Mouse (Mus musculus) activated CD4-positive, CD25-positive, alpha-beta regulatory T cell, adult 4 months (primary cell): Measurements from ENCODE around the gene Nck2. TPM values are rescaled to one million over a fixed set of nuclear protein-coding genes. Genes with fewer than 3 reads are reported as not detected.
A peak's percentile ranks its signal among the peaks of the same experiment; 100 is the strongest.

Experiments used
- ATAC-seq: one replicate; pipeline ENCODE4 v1.8.0; 2017
- polyA plus RNA-seq, 2 experiments: library from polyadenylated mRNA; unstranded; fragments of 100-300 nt; shearing (Covaris generic); gene quantifications; one replicate each; pipeline ENCODE4 v1.2.1; 2017

Nck2 gene
- polyA plus RNA-seq, 2 experiments from 2014 or later: 18.5 to 24.0 TPM

DNA sequence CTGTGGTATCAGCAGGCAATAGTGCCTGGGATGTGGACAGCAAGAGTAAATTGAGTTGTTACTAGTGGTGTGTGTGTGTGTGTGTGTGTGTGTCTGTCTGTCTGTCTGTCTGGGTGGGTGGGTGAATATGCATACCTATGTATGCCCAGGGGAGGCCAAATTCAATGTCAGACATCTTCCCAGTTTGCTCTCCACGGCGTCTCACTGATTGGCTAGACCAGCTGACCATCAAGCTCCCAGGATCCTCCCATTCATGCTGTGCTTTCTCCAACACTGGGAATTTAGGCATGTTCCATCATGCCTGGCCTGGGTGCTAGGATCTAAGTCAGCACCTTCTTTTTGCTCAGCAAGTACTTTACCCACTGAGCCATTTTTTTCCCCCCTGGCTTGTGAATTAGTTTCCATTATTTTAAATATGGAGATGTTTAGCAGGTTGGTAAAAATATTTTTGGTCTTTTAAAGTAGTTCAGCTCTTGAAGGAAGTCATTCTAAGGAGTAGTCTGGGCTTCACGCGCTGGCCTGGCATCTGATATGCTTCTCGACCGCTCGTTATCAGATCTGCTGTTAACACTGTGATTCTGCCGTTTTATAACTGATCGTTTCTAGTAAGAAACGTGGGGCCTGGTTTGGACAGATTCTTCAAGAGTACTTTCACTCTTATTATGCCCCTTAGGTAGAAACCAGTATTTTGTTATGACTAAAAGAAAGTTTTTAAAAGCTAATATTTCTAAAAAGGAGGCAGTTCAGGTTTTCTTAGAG lies 26.2 kb downstream of the Nck2 start:
- no peak for ATAC-seq

DNA sequence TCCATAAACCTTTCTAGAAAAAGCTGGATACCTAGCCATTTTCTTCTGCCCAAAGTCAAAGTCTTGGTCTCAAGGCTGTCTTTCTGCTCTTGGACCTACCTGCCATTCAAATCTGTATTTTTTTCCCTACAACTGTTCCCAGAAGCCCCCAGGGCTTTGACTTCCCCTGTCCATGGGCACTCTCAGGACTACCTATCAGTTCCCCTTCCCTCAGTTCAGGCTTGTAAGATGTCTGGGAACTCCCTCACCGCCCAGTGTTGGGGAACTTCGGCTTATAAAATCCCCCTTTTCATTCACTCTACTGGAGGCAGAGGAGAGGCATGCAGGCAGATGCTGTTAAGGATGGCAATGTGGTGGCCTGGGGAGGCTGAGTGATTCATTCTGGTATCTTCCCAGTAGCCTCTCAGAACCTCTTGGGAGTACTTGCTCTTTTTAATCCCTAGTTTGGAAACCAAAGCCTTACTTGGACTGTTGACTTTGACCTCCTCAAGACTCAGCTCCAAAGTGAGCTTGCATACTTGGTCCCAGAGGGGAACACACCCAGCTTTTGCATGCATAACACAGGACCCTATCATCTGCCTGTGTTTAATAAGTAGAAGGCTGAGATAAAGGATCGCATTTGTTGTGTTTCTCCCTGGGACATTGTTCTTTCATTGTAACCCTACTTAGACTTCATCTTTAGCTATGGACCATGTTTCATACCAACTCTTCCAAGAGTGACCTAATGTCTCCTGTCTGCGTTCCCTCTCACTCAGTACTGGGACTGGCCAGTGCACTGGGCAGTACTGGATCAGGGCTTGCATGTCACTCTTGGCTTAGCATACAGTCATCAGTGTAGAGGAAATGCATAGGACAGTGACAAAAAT lies 27.0 kb downstream of the Nck2 start:
- peak; percentile 29 for ATAC-seq

GRCm38 (mm10) chr1:43472046-43472649 lies 27.8 kb downstream of the Nck2 start:
- no peak for ATAC-seq

- ATAC-seq: peak; percentile 3
Observed at GRCm38 (mm10) chr1:43473734-43474534, 29.6 kb downstream of the Nck2 start.

- ATAC-seq: peak; percentile 43
Observed at GRCm38 (mm10) chr1:43474535-43475409, 30.4 kb downstream of the Nck2 start.

DNA sequence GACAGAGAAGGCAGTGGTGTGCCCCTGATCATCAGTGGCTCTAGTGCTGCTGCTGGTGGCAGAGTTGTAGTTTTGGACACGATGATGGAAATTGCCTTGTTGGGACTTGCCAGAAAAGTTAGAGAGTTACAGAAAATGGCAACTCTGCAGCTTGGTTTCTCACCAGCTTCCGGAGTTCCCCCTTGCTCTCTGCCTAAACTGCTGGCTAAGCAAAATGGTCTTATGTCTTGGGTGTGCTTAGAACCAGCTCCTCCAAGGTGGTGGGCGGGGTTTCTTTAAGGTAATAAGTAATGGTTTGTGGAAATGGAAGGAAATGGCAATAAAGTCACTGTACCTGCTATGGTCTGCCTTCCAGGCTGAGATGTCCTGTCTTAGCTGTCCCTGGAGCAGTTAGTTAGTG lies 33.6 kb downstream of the Nck2 start:
- ATAC-seq: peak; percentile 55

- ATAC-seq: no peak
Observed at GRCm38 (mm10) chr1:43485204-43485603, 40.8 kb downstream of the Nck2 start.

- no peak for ATAC-seq
Observed at GRCm38 (mm10) chr1:43486500-43486899, 42.1 kb downstream of the Nck2 start.

GRCm38 (mm10) chr1:43486956-43487722 lies 42.8 kb downstream of the Nck2 start:
- ATAC-seq: no peak

GRCm38 (mm10) chr1:43489311-43489710 lies 44.9 kb downstream of the Nck2 start:
- ATAC-seq: no peak

DNA sequence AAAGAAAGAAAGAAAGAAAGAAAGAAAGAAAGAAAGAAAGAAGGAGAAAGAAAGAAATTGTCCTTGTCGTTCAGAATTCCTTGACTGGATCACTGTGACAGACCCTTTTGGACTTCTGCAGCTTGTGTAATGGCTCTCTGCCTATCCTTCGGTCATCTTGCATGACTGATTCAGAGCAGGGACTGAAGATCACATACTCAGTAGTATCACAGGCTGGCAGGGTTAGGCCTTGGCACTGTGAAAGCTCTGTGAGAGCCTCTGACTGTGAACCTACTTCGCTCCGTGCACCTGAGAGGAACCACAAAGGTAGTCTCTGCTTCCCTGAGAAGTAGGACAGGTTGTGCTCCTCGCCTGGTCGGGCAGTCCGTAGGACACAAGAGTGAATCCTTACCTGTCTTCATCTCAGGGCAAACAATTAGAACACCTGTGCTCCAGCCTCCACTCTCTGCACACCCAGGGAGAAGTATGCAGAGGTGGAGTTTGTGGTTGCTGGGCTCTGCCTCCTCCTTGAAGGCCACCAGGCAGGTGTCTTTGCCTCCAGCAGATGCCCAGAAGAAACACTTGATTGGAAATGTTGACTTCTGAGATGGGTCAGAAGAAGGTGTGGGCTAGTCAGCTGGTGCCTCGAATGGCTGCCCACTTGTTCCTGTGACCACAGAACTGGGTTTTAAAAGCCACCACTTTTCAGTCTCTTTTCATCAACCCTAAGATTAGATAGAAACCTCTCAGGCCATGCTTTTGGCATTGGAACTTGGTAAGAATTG lies 47.3 kb downstream of the Nck2 start:
- ATAC-seq: no peak

GRCm38 (mm10) chr1:43492803-43493437 lies 48.5 kb downstream of the Nck2 start:
- no peak for ATAC-seq

- no peak for ATAC-seq
Observed at GRCm38 (mm10) chr1:43496051-43496450, 51.7 kb downstream of the Nck2 start.

GRCm38 (mm10) chr1:43496993-43497392 lies 52.6 kb downstream of the Nck2 start:
- no peak for ATAC-seq

DNA sequence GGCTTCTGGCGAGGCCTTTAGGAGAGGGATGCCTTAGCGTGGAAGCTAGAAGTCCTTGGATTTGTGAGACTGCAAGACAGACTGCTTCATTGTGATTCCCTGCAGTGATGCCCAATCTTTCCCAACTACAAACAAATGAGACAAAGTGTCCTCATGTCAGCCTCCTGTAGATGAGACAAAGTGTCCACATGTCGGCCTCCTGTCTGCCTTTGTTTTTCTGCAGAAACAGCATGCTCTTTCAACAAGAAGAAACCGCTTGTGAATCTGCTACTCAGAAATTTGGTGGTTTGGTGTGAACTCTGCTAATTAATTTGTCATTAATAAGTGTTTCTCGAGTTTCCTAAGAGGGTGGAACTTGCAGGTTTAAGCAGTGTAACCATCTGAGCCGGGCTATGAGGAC lies 53.6 kb downstream of the Nck2 start:
- no peak for ATAC-seq

DNA sequence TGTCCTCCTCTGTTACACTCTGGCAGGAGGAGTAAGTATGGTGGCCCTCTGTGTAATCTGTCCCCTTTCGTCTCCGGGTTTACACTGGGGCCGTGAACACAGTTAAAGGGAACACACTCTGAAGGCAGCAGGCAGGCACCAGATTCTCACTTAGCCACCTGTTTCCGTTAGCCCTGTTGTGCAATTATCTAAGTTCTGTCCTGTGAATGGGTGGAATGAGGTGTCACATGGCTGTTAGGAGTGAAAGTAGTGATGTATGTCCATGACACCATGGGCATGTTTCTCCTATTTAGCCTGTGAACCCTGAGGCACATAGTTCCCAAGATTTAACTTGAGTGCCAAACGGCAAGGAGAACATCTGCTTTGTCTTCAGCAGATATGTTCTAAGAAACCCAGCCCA lies 55.7 kb downstream of the Nck2 start:
- ATAC-seq: peak; percentile 75

GRCm38 (mm10) chr1:43501143-43501919 lies 57.0 kb downstream of the Nck2 start:
- peak; percentile 28 for ATAC-seq
